Mouse (Mus musculus): ENCODE measurements around the gene Eng. TPM values are rescaled to one million over a fixed set of nuclear protein-coding genes. Genes with fewer than 3 reads are reported as not detected.

The Eng gene
- total RNA-seq, 2 experiments from 2014 or later: 23.9 to 26.7 TPM

DNA sequence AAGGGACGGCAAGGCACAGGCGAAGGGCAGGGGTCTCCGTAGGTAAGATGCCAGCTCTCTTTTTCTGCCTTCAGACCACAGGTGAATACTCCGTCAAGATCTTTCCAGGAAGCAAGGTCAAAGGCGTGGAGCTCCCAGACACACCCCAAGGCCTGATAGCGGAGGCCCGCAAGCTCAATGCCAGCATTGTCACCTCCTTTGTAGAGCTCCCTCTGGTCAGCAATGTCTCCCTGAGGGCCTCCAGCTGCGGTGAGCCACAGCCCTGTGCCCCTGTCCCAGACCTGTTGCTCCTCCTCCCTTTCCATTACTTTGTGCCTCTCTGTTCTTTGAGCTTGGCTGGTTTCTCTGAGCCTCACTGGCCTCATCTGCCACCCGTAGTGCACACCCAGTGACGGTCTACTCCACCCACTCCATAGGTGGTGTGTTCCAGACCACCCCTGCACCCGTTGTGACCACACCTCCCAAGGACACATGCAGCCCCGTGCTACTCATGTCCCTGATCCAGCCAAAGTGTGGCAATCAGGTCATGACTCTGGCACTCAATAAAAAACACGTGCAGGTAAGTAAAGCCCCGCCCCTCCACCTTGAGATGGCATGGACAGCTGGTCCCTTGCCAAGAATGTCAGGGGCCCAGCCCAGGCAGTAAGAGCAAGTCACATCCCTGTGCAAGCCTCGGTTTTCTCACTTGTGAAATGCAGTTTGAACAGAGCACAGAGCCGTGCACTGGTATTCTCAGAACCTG is 27.0 kb downstream of the Eng start:
- intact Hi-C loops (cut with DNase I): no loop called here

DNA sequence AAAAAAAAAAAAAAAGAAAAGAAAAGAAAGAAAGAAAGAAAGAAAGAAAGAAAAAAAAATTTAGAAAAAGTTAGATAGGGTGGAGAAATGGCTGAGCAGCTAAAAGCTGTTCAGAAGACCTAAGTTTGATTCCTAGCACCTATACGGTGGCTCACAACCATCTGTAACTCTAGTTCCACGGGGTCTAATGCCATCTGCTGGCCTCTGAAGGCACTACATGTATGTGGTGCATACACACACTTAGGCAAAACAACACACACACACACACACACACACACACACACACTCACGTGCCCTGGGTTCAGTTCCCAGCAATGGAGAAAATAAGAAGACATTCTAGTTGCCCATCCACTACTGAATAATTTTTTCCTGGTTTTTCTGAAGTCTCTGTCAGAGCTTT is 30.4 kb downstream of the Eng start:
- no peak for DNase-seq
- intact Hi-C loops (cut with DNase I): no loop called here

More for the DNA sequence above, 27.0 kb downstream of the Eng start:
- no peak for DNase-seq

DNA sequence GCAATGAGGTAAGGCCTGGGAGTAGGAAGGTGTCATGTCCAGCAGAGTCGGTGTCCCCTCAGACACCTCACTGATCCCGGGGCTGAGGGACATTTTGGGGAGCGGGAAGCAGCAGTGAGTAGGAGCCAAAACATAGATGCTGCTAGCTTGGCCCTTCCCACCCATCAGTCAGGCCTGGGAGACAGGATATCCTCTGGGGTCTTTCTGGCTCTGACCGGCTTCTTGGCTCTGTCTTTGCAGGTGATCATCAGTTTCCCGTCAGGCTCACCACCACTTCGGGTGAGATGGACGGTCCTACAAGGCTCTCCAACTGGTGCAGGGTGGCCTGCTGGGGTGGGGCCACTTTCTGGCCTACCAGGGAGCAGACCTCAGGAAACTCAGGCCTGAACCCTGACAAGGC is 31.3 kb downstream of the Eng start:
- DNase-seq: no peak
- intact Hi-C loops (cut with DNase I): no loop called here

DNA sequence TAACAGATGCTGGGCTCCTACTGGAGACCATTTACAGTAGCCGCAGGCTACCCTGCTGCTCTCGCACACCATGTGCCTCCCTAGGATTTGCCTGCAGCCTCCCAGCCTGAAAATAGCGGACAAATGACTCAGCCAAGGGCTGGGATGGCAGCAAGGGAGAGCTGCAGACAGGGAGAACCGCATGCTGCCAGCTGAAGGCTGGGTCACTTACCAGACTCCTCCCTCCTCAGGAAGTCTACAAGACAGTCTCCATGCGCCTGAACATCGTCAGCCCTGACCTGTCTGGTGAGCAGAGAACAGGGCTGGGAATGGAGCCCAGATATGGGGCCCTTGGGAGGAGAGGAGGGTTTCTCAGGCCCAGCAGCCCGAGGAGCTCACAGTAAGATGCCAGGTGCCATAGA is 33.7 kb downstream of the Eng start:
- DNase-seq: peak in 1 of 2 experiments; percentile 38

DNA sequence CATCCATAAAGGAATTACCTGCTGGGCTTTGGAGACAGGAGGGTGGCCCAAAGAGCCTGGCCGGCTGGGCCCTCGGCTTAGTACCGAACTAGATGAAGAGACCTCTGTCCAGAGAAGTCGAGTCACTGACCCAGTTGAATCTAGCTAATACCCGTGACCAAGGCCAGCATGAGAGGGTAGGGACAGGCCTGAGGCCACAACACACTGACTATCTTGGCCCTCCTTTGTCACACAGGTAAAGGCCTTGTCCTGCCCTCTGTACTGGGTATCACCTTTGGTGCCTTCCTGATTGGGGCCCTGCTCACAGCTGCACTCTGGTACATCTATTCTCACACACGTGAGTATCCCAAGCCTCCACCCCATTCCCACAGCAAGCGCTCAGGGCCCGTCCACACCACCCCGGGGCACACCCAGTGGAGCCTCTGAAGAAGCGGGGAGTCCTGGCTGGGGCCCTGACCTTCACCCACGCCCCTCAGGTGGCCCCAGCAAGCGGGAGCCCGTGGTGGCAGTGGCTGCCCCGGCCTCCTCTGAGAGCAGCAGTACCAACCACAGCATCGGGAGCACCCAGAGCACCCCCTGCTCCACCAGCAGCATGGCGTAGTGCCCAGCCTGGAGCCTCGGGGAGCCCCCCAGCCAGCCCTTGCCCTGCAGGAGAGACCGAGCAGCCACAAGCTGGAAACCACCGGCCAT is 34.7 kb downstream of the Eng start:
- intact Hi-C loops (cut with DNase I): no loop called here
- no peak for DNase-seq

More for the DNA sequence above, 33.7 kb downstream of the Eng start:
- intact Hi-C loops (cut with DNase I): no loop called here

DNA sequence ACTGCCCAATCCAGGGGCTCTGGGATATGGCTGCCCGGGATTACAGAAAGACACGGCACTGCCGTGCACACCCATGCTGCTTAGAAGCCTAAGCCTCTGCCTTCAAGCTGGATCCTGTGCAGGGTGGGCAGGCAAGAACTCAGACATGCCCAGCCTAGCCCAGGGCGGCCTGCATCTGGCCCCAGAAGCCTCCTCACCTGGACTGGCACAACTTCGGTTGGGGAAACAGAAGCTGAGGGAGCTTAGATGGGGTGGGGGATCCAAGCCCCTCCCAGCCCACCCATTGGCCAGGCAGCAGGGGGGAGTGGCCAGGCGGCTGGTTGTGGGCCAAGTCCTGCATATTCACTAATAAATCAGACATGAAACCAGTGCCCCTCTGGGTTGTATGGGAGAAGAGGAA is 35.4 kb downstream of the Eng start:
- intact Hi-C loops (cut with DNase I): no loop called here
- DNase-seq: no peak

DNA sequence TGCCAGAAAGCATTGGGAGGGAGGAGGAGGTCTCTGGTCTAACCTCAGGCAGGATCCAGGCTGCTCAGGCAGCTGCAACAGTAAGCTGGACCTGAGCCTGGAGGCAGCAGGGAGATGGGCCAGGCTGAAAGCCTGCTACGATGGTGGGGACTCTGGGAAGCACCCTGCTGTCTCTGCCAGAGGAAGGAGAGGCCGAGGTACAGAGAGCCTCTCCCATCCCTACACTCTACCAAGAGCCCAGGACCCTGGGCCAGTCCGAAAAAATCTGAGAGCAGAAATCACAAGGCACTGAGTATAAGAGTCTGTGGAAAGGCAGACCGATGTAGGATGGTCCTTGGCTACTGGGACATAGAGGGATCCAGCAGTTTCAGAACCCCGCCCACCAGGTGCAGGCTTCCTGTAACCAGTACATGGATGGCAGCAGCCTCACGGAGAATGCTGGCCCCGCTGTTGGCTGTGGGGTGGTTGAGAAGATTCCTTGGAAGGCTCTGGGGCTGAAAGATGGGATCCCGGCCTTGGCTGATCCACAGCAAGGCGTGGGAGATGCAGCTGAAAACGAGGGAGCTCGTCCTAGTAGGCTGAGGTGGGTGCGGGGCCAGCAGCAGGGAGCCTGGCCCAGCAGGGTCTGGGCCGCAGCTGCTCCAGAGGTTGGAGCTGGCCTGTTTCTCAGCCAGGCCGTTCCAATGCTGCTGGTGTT is 36.5 kb downstream of the Eng start:
- DNase-seq: no peak
- intact Hi-C loops (cut with DNase I): no loop called here

DNA sequence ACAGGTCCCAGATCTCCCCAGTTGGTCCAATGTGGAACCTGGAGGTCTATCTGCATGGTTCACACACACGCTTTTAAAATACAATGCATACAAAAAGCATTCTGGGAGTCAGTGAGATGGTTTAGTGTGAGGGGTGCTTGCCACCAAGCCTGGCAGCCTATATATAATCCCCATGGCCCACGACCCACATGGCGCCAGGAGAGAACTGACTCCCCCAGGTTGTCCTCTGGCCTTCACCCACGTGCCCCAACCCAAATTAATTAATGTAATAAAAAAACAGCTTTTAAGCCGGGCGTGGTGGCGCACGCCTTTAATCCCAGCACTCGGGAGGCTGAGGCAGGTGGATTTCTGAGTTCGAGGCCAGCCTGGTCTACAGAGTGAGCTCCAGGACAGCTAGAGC is 37.3 kb downstream of the Eng start:
- intact Hi-C loops (cut with DNase I): no loop called here
- no peak for DNase-seq

DNA sequence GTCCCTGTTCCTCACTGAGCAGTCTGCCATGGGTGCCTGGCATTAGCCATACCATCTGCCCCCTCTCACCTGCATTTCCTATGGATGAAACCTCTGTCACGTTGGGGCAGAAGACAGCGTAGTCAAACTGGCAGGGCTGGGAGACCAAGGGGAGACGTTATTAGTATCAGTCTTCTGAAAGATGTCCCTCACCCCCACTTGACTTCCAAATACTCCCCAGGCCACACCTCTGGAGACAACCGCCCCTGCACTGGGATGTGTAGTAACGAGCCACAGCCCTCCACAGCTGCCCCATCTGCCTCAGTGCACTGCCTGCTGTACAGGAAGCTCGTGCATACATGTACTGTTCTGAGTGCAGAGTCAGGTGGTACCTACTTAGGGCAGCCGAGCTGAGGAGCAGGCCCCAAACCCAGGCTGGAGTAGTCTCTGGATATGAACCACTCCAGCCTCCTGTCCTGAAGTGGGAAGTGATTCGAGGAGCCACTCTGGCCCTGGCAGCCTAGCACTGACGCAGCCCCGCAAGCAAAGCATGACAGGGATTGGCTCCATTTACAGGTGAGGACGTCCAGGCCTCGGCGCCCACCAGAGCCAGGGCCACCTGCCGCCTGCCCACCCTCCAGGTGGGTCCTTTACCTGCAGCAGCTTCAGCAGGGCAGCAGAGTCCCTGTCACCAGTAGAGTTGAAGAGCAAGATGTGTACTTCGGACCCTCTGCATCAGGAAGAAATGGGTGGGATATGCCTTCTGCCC is 38.5 kb downstream of the Eng start:
- intact Hi-C loops (cut with DNase I): loop anchor here (5.0 kb wide), 1 partner anchor 103 kb away; no protein-coding TSS in a partner anchor
- no peak for DNase-seq

DNA sequence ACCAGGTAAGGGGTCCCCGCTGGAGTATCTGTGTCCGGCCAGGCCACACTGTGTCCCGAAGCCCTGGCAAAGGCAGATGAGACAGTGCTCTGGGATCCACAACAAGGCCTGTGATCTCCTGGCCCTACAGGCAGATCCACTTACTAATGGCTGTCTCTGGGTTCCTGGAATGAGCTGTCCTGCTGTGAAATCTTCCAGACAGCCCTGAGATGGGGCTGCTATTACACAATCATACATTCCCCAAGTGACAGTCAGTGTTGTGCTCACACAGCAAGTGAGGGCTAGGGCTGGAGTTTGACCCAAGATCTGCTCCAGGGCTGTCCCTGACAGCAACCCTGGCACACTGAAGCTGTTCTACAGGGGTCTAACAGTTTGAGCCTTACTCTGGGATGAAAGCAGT is 39.4 kb downstream of the Eng start:
- intact Hi-C loops (cut with DNase I): loop anchor here (5.0 kb wide), 1 partner anchor 104 kb away; no protein-coding TSS in a partner anchor
- DNase-seq: no peak

DNA sequence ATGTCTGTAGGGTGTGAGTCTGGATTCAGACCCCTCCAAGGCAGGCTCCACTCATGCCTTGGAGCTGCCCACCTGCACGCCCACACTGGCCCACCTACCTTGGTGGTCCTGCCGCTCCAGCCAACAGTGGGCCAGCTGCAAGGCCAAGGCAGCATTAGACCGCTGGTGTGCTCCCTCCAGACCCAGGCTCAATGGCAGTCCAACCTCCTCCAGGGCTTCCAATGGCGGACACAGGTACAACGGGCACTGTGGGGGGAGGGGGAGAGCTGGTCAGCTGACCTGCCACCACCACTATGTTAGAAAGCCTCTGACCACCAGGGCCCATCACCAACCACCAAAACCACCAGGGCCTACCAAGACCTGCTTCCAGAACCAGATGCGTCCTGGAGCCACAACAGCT is 40.2 kb downstream of the Eng start:
- no peak for DNase-seq
- intact Hi-C loops (cut with DNase I): loop anchor here (5.0 kb wide), 1 partner anchor 104 kb away; no protein-coding TSS in a partner anchor

DNA sequence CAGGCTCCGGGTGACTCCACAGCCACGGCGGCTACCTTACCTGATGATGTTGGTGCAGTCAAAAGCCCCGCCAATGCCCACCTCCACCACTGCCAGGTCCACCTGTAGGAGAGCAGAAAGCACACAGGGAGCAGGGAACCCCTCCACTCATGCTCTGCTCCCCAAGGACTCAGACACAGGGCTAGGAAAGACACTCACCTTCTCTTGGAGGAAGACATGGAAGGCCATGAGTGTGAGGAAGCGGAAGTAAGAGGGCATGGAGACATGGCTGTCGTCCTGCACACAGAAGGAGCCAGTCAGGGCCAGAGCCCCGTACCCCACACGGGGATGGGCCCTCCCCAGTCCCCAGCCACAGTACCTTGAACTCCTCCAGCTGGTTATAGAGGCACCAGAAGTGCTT is 41.2 kb downstream of the Eng start:
- intact Hi-C loops (cut with DNase I): loop anchor here (5.0 kb wide), 1 partner anchor 105 kb away; no protein-coding TSS in a partner anchor
- no peak for DNase-seq

DNA sequence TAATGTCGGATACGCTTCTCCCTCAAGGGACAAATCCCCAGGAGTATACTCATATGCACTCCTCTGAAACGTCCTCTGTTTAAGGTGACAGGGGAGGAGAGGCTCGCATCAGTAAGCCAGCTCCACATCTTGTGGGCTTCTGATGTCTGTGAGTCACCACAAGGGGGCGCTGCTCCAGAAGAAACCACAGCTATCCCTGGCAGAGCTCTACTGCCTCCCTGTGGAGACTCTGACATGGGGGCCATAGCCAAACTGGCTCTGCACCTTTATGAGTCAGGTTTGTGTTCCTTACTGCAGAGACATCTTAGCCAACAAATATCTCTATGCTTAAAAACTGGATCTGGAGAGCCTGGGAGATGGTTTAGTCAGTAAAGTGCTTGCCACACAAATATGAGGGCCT is 43.0 kb downstream of the Eng start:
- DNase-seq: peak; percentile 81 to 87
- intact Hi-C loops (cut with DNase I): loop anchor here (1.0 to 5.0 kb wide), 2 partner anchors 56 to 107 kb away; no protein-coding TSS in a partner anchor

DNA sequence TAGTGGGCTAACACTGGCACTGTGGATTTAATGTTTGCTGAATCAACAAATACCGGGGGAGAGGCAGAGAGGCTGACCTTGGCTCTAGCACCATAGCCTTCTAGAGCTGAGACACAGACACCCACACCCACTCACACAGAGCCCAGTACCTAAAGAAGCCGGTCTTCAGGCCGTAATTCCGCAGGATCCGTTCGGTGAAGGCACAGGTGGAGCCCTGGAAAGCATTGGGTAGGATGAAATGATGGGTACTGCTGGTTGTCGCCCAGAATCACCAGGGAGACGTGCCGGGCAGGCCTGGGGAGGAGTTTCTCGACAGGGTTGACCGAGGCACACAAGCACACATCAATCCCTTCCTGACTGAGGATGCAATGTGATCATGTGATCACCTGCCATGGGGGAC is 44.6 kb downstream of the Eng start:
- intact Hi-C loops (cut with DNase I): no loop called here
- DNase-seq: no peak

DNA sequence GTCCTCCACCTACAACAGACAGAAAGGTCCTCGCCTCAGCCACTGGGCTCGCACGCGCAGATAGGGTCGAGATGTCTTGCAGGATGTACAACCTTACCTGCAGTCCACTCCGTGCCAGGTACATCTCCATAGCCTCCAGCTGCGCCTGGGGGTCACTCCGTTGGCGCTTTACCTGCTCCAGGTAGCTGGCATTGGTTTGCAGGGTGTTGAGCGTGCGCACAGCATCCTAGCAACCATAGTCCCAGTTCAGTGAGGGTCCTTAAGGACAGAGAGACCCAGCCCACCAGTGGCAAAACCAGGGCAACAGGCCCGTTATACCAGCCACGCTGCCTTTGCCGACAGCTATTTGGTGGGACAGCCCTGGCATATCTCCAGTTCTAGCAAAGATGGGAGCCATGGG is 46.1 kb downstream of the Eng start:
- intact Hi-C loops (cut with DNase I): no loop called here
- DNase-seq: no peak

DNA sequence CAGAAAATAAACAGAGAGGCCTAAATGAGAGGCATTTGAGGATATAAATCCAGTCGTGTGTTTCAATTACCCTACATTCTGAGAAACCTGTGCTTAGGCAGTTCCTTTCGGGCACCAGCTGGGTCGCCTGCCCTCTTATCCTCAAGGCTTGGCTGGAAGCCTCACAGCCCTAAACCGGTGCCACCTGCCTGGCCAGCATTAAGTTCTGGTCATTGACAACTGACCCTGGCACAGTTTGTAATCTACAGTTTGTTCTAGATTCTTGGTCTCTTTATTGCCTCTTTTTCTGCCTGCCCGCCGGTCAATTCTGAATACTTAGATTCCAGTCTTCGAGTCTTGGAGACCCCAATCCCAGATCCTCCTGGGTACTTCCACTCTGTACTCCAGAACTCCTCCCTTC is 46.9 kb downstream of the Eng start:
- intact Hi-C loops (cut with DNase I): no loop called here
- DNase-seq: no peak

DNA sequence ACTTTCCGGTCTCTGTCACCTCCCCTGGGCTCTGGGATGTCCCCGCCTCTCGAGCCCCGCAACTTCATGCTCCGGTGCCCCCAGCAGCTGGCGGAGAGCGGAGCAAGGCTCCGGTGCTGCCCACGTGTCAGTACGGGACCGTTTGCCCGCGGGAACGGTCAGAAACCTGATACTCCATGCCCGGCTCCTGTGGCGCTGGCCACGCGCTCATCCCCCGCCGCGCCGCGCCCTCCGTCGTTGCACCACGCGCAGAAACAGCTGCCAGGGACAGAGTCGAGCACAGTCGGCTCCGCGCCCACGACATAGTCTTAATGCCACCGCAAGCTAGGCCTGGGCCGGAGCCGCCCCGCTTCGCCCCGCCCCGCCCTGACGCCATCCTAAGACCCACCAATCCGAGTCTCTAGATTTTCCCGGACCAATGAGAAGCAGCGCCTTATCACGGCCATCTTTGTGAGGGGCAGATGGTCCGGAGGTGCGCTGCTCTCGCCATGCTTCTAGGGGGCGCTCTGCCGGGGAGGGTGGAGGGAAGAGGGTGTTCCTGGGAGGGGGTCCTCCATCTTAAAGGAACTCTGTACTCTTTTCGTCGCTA is 47.5 kb downstream of the Eng start:
- intact Hi-C loops (cut with DNase I): no loop called here
- DNase-seq: peak; percentile 89 to 96

DNA sequence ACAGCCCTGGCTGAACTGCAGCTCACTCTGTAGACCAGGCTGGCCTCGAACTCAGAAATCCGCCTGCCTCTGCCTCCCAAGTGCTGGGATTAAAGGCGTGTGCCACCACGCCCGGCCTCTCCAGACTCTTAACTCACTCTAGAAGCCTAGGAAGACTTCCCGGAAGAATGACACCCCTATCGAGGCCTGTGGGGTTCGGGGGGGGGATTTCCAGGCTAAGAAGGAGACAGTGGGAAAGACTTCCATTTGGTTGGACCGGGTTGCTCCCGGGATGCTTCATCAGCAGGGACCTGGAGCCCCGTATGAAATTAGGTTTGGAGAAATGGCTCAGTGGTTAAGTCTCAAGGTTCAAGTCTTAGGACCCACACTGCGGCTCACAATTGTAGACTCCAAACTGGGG is 48.3 kb downstream of the Eng start:
- intact Hi-C loops (cut with DNase I): no loop called here
- DNase-seq: no peak

DNA sequence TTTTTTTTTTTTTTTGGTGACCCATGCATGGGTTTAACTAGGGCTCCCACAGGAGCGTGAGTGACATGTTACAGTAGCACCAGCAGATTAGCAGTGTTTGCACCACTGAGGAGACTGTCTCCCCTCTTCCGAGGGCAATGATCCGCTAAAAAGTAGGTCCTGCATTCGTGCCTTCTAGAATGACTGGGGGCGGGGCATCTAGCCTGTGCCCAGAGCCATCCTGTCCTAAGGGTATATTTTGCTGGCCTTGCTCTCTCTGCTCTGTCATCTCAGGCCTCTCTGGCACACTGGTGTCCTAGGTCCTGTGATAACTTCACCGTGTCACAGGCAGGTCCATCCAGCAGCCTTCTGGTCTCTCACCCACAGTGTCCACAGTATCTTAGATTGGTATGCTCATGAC is 53.3 kb downstream of the Eng start:
- no peak for DNase-seq
- intact Hi-C loops (cut with DNase I): no loop called here
